Comparison of ENCODE assay signal across 18 mouse cellular contexts in genomic region chr17:83850864-83851263, GRCm38 (mm10). TPM values are rescaled to one million over a fixed set of nuclear protein-coding genes. Genes with fewer than 3 reads are reported as not detected.
DNase-seq lines count a peak whose midpoint lies in the region; ATAC-seq lines count a peak whose summit lies in the region.
"Had no signal": no experiment of that assay in that cellular context is flagged by ENCODE, and none has a peak within 500 bp of the region (broad histone marks: within the 10 kb centered on the region; RNA-seq: fewer than 3 reads in every experiment).

No protein-coding gene starts in this region.

- 0 out of 2 replicates have a peak, but pooled peaks have one; percentile 2 for ATAC-seq in kidney, embryonic 16.5 days (ENCODE audit: low FRiP score, low TSS enrichment)
- ATAC-seq in activated CD4-positive, CD25-positive, alpha-beta regulatory T cell, adult 4 months: peak; percentile 51
- ATAC-seq in inflammation-experienced regulatory T-cells, adult 6 months: peak; percentile 63
- ATAC-seq: forebrain, embryonic 13.5 days; intestine, postnatal 0 days had no signal

- 85% methylated on average over 5 of the region's 5 CpGs for WGBS in kidney, embryonic 16.5 days

- DNase-seq in kidney, adult 11 months: no peak
- DNase-seq in CD4-positive helper T cell, adult 2 months (ENCODE audit: low read depth, low spot score): peak; percentile 47
- no peak for DNase-seq in thymus, postnatal 36 days
- DNase-seq in gastrocnemius, postnatal 4 days (ENCODE audit: low spot score in 2 of 2): no peak
- DNase-seq in cerebellum, postnatal 25 days: no peak

- H3K9ac ChIP-seq in kidney, embryonic 16.5 days (replicated peaks; ENCODE audit: low read length): no peak overlapping the region
- H3K9ac ChIP-seq: embryonic facial prominence, embryonic 12.5 days; forebrain, embryonic 13.5 days; forebrain, postnatal 0 days; heart, embryonic 15.5 days; hindbrain, embryonic 13.5 days had no signal

- no peaks in the 10 kb centered on the region for H3K36me3 ChIP-seq in kidney, embryonic 16.5 days (ENCODE audit: insufficient read depth, low read length)
- H3K36me3 ChIP-seq: embryonic facial prominence, embryonic 12.5 days; G1E; heart, embryonic 15.5 days; hindbrain, embryonic 13.5 days had no signal

- H3K4me1 ChIP-seq in kidney, embryonic 16.5 days (ENCODE audit: insufficient read depth, low read length): no peaks in the 10 kb centered on the region

- H3K4me3 ChIP-seq in kidney, embryonic 16.5 days (ENCODE audit: low read length): no peak overlapping the region
- H3K4me3 ChIP-seq: embryonic facial prominence, embryonic 12.5 days; forebrain, embryonic 13.5 days; heart, embryonic 15.5 days; hindbrain, embryonic 13.5 days had no signal

- H3K4me2 ChIP-seq in kidney, embryonic 16.5 days (replicated peaks; ENCODE audit: low read depth, low read length): no peak overlapping the region
- H3K4me2 ChIP-seq: forebrain, embryonic 13.5 days; hindbrain, embryonic 13.5 days had no signal

- no peak overlapping the region for H3K27ac ChIP-seq in kidney, embryonic 16.5 days (ENCODE audit: low read length)
- H3K27ac ChIP-seq: embryonic facial prominence, embryonic 12.5 days; forebrain, embryonic 13.5 days; heart, embryonic 15.5 days; hindbrain, embryonic 13.5 days had no signal

- H3K9me3 ChIP-seq in kidney, embryonic 16.5 days (ENCODE audit: low read length): no peaks in the 10 kb centered on the region
- H3K9me3 ChIP-seq: embryonic facial prominence, embryonic 12.5 days; forebrain, embryonic 13.5 days; heart, embryonic 15.5 days; hindbrain, embryonic 13.5 days had no signal

- H3K27me3 ChIP-seq in kidney, embryonic 16.5 days (ENCODE audit: insufficient read depth, low read length): no peaks in the 10 kb centered on the region
- H3K27me3 ChIP-seq: embryonic facial prominence, embryonic 12.5 days; heart, embryonic 15.5 days; hindbrain, embryonic 13.5 days had no signal

RNA-seq across cellular contexts. Expression of gene Haao, which starts 3.1 kb away (rescaled TPM):
- polyA plus RNA-seq in kidney, embryonic 16.5 days (2015; fragmentation: Nextera tagmentation; extraction: Ambion mirVana): 2.9 and 3.4 TPM in 2 replicates
- 1 to 10 TPM; 1.3 to 3.2 TPM for polyA plus RNA-seq in activated CD4-positive, CD25-positive, alpha-beta regulatory T cell, adult 4 months (2017; shearing (Covaris generic))
- 1 to 10 TPM in 2 of 3 experiments, under 1 TPM in 1; 0.89 to 4.4 (median 1.1) TPM for polyA plus RNA-seq in inflammation-experienced regulatory T-cells, adult 6 months (2017; shearing (Covaris generic))
- under 1 TPM in 1 of 2 experiments, not detected in 1; 0.54 TPM for total RNA-seq in gastrocnemius, postnatal 4 days (2021)
- total RNA-seq: forebrain, postnatal 0 days; gastrocnemius, postnatal 14 days; heart, postnatal 14 days had no signal
- polyA plus RNA-seq: C2C12; forebrain, embryonic 13.5 days; forebrain, postnatal 0 days had no signal

Comparison
In these comparisons a context has a peak if more than half of its experiments do, and no peak if none do; other contexts are left out.
1. ATAC-seq: peak in every context shown above with its lines; median percentile 63 in inflammation-experienced regulatory T-cells, adult 6 months; 51 in activated CD4-positive, CD25-positive, alpha-beta regulatory T cell, adult 4 months; 2 in kidney, embryonic 16.5 days.